Mouse (Mus musculus): ENCODE measurements around the gene Cipc. TPM values are rescaled to one million over a fixed set of nuclear protein-coding genes. Genes with fewer than 3 reads are reported as not detected.

The Cipc gene
- total RNA-seq, 2 experiments from 2014 or later, result 21.5 to 31.1 TPM

GRCm38 (mm10) chr12:86986562-86986961 lies 39.7 kb downstream of the Cipc start:
- DNase-seq (ENCODE audit: low spot score in 2 of 2), result no peak

GRCm38 (mm10) chr12:86988227-86988626 lies 41.4 kb downstream of the Cipc start:
- no peak for DNase-seq (ENCODE audit: low spot score in 2 of 2)

- DNase-seq (ENCODE audit: low spot score in 2 of 2), result no peak
Measured at GRCm38 (mm10) chr12:86989378-86989777, 42.5 kb downstream of the Cipc start.

GRCm38 (mm10) chr12:86989890-86990754 lies 43.3 kb downstream of the Cipc start, which contains the start of gene Zdhhc22:
Zdhhc22 (minus strand) TSS chr12:86990430.
- DNase-seq (ENCODE audit: low spot score in 2 of 2), result peak in 1 of 2 experiments; percentile 39

GRCm38 (mm10) chr12:86990755-86991110 lies 43.9 kb downstream of the Cipc start:
- no peak for DNase-seq (ENCODE audit: low spot score in 2 of 2)

GRCm38 (mm10) chr12:86994166-86994565 lies 47.3 kb downstream of the Cipc start:
- no peak for DNase-seq (ENCODE audit: low spot score in 2 of 2)

GRCm38 (mm10) chr12:86994776-86995175 lies 47.9 kb downstream of the Cipc start:
- DNase-seq (ENCODE audit: low spot score in 2 of 2), result no peak

GRCm38 (mm10) chr12:86995931-86996330 lies 49.1 kb downstream of the Cipc start:
- no peak for DNase-seq (ENCODE audit: low spot score in 2 of 2)

- no peak for DNase-seq (ENCODE audit: low spot score in 2 of 2)
Measured at GRCm38 (mm10) chr12:86998699-86999098, 51.9 kb downstream of the Cipc start.

- no peak for DNase-seq (ENCODE audit: low spot score in 2 of 2)
Measured at GRCm38 (mm10) chr12:86999283-86999820, 52.5 kb downstream of the Cipc start.

GRCm38 (mm10) chr12:87000151-87000839 lies 53.5 kb downstream of the Cipc start:
- no peak for DNase-seq (ENCODE audit: low spot score in 2 of 2)

- DNase-seq (ENCODE audit: low spot score in 2 of 2), result no peak
Measured at GRCm38 (mm10) chr12:87000840-87001176, 54.0 kb downstream of the Cipc start.

GRCm38 (mm10) chr12:87002209-87002608 lies 55.4 kb downstream of the Cipc start:
- no peak for DNase-seq (ENCODE audit: low spot score in 2 of 2)

- no peak for DNase-seq (ENCODE audit: low spot score in 2 of 2)
Measured at GRCm38 (mm10) chr12:87002815-87003214, 56.0 kb downstream of the Cipc start.

- DNase-seq (ENCODE audit: low spot score in 2 of 2), result no peak
Measured at GRCm38 (mm10) chr12:87003606-87004005, 56.8 kb downstream of the Cipc start.

- no peak for DNase-seq (ENCODE audit: low spot score in 2 of 2)
Measured at GRCm38 (mm10) chr12:87004596-87004995, 57.8 kb downstream of the Cipc start.

Other genes with a start within 250 kb of the Cipc start
- gene Angel1, start 220.6 kb upstream of the Cipc start, total RNA-seq (2021), result 10 to 100 TPM in 1 of 2 experiments, 1 to 10 TPM in 1; 7.5 to 10.2 TPM
- not detected for gene Lrrc74a, start 212.7 kb upstream of the Cipc start, total RNA-seq (2021)
- gene Irf2bpl, start 62.2 kb upstream of the Cipc start, total RNA-seq (2021), result 10 to 100 TPM; 43.2 to 44.8 TPM
- not detected for gene Zdhhc22, start 43.4 kb downstream of the Cipc start, total RNA-seq (2021)
- gene Tmem63c, start 74.3 kb downstream of the Cipc start, total RNA-seq (2021), result under 1 TPM; 0.10 to 0.16 TPM
- gene Ngb, start 155.5 kb downstream of the Cipc start, total RNA-seq (2021), result not detected
- 10 to 100 TPM; 52.4 to 56.7 TPM for gene Gstz1, start 200.1 kb downstream of the Cipc start, total RNA-seq (2021)
- gene Pomt2, start 200.9 kb downstream of the Cipc start, total RNA-seq (2021), result 10 to 100 TPM; 12.3 to 14.6 TPM

Data from gastrocnemius, postnatal 4 days (tissue).